Mouse (Mus musculus) heart, embryonic 11.5 days (tissue): ENCODE data around the gene Slc24a3. TPM values are rescaled to one million over a fixed set of nuclear protein-coding genes. Genes with fewer than 3 reads are reported as not detected.

Experiments used
- ATAC-seq: fragments of 200-750 bp; cut with Nextera tagmentation; replicated peaks from 2 replicates; pipeline ENCODE4 v1.8.0; 2017; ENCODE audit warnings: moderate library complexity; ENCODE audit not compliant: insufficient number of reproducible peaks, low FRiP score, low TSS enrichment
- H3K27ac ChIP-seq: fragments of 300-500 bp; sonication (generic); 2 replicates; pipeline ENCODE4 v1.5.1; 2014; ENCODE audit warnings: mild to moderate bottlenecking, low read depth, low read length
- H3K27me3 ChIP-seq: fragments of 300-500 bp; sonication (generic); 2 replicates; pipeline ENCODE4 v1.6.1; 2014; ENCODE audit warnings: mild to moderate bottlenecking, low read length, mixed read lengths; ENCODE audit not compliant: control insufficient read depth, insufficient read depth
- H3K36me3 ChIP-seq: fragments of 300-500 bp; sonication (generic); 2 replicates; pipeline ENCODE4 v1.6.1; 2014; ENCODE audit warnings: mild to moderate bottlenecking, low read length, moderate library complexity, mixed read lengths; ENCODE audit not compliant: control insufficient read depth, insufficient read depth
- H3K4me1 ChIP-seq: fragments of 300-500 bp; sonication (generic); 2 replicates; pipeline ENCODE4 v1.6.1; 2014; ENCODE audit warnings: low read length; ENCODE audit not compliant: control insufficient read depth, insufficient read depth
- H3K4me2 ChIP-seq: fragments of 300-500 bp; sonication (generic); 2 replicates; pipeline ENCODE4 v1.6.1; 2014; ENCODE audit warnings: mild to moderate bottlenecking, moderate library complexity
- H3K4me3 ChIP-seq: fragments of 300-500 bp; sonication (generic); 2 replicates; pipeline ENCODE4 v1.5.1; 2014; ENCODE audit warnings: low read depth, low read length
- H3K9ac ChIP-seq: fragments of 300-500 bp; sonication (generic); 2 replicates; pipeline ENCODE4 v1.6.1; 2014; ENCODE audit warnings: mild to moderate bottlenecking, low read depth, low read length, moderate library complexity
- H3K9me3 ChIP-seq: fragments of 300-500 bp; sonication (generic); replicated peaks from 2 replicates; pipeline ENCODE4 v1.6.1; 2016; ENCODE audit warnings: low read length; ENCODE audit not compliant: control insufficient read depth
- WGBS: fragments of 180-500 bp; shearing (Covaris S2); extraction: QIAGEN DNeasy Blood & Tissue Kit; methylation state at CpG from one replicate; pipeline ENCODE4 v1.1.7; 2014; ENCODE audit not compliant: insufficient replicate concordance; 5-methylcytosine and 5-hydroxymethylcytosine counted together
- polyA plus RNA-seq: library from polyadenylated mRNA; unstranded; fragments of >200 nt; fragmentation: Nextera tagmentation; extraction: Ambion mirVana; gene quantifications from 2 replicates; pipeline ENCODE4 v1.2.1, GENCODE M21; 2014

The Slc24a3 gene
- polyA plus RNA-seq, 1 experiment from 2014 or later, result 1.7 TPM

DNA sequence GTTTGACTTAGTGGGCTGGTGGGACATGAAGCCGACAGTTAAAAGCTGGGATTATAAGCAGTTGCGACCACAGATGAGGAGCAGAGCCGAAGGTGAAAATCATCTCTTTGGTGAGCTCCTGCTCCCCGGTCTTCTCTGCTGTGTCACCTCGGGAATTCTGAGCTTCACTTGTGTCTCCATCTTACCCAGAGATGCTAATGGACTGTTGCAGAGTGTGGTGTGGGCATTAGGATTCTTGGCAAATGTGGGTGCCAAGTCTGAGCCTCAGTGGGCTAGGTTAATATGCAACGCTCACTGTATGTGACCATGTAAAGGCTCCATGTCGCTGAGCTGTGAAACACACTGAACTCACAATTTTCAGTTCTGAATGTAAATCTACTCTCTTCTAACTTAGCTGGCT, 7.5 kb downstream of the Slc24a3 start:
- no peaks in the 10 kb centered on the region for H3K36me3 ChIP-seq
- 77% methylated on average over 7 of the region's 7 CpGs for WGBS
- H3K4me3 ChIP-seq, result no peak overlapping the region
- no peaks in the 10 kb centered on the region for H3K9me3 ChIP-seq
- H3K9ac ChIP-seq, result no peak overlapping the region
- no peaks in the 10 kb centered on the region for H3K27me3 ChIP-seq
- no peak overlapping the region for H3K27ac ChIP-seq
- no peak overlapping the region for H3K4me2 ChIP-seq
- no peak for ATAC-seq
- no peaks in the 10 kb centered on the region for H3K4me1 ChIP-seq

DNA sequence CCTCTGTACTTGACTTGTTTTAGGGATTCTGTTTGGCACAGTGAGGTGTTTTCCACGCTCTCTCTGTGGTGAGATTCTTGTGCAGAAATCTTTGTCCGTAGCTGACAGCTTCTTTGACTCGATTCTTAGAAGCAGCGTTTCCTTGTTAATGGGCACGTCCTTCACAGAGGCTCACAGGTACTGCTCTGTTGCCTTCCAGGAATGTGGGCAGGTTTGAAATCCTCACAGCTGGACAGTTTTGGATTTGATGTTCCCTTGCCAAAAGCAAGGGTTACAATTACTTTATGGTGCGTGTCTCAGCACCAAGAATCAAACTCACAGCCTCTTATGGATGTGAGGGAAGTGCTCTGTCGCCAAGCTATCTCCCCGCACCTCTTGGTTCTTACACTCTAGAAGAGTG, 14.9 kb downstream of the Slc24a3 start:
- Histone ChIP-seq H3K36me3 (no peaks in the 10 kb centered on the region), H3K27ac (no peak overlapping the region), H3K9ac (no peak overlapping the region), H3K27me3 (no peaks in the 10 kb centered on the region), H3K4me3 (no peak overlapping the region), H3K4me2 (no peak overlapping the region), H3K9me3 (no peaks in the 10 kb centered on the region), H3K4me1 (no peaks in the 10 kb centered on the region)
- ATAC-seq, result no peak
- 74% methylated on average over 8 of the region's 8 CpGs for WGBS

DNA sequence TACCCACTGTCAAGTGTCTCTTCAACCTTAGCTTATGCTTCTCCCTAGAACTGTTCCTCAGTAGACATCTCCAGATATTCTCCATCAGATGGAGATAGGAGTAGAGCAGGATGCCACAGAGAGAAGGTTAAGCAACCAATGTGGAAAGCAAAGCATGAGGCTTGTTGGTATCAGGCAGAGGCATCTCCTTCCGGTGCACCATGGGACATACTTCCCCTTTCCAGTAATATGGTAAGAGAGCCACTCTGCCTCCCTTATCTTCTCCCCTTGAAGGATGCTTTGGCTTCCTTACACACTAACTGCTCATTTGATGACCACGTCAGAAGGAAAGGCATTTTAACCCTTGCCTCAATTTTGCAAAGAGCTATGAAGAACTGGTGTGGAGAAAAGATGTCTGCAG, 21.3 kb downstream of the Slc24a3 start:
- Histone ChIP-seq H3K9me3 (no peaks in the 10 kb centered on the region), H3K4me1 (no peaks in the 10 kb centered on the region), H3K27me3 (no peaks in the 10 kb centered on the region), H3K36me3 (no peaks in the 10 kb centered on the region), H3K27ac (no peak overlapping the region), H3K4me2 (no peak overlapping the region), H3K4me3 (no peak overlapping the region), H3K9ac (no peak overlapping the region)
- no peak for ATAC-seq
- WGBS, result 66% methylated on average over 2 of the region's 2 CpGs

DNA sequence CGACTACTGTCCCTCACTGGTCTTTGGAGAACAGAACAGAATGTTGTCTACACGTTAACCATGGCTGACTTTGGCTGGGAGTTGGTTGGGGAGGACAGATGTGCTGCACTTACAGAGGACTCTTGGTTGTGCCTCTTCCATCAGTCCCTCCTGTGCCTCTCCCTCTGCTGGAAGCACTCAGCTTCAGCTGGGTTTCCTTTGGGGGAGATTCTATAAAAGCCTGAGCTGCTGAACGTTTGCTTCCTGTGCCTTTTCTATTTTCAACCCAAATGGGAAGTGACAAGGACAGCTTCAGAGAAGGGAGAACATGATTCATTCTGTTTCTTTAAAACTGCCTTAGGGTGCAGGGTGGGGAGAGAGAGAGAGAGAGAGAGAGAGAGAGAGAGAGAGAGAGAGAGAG, 28.5 kb downstream of the Slc24a3 start:
- H3K27me3 ChIP-seq, result no peaks in the 10 kb centered on the region
- WGBS, result 61% methylated on average over 3 of the region's 3 CpGs
- no peak overlapping the region for H3K27ac ChIP-seq
- H3K9me3 ChIP-seq, result no peaks in the 10 kb centered on the region
- H3K4me3 ChIP-seq, result no peak overlapping the region
- no peak for ATAC-seq
- no peak overlapping the region for H3K4me2 ChIP-seq
- H3K4me1 ChIP-seq, result no peaks in the 10 kb centered on the region
- no peaks in the 10 kb centered on the region for H3K36me3 ChIP-seq
- H3K9ac ChIP-seq, result no peak overlapping the region

DNA sequence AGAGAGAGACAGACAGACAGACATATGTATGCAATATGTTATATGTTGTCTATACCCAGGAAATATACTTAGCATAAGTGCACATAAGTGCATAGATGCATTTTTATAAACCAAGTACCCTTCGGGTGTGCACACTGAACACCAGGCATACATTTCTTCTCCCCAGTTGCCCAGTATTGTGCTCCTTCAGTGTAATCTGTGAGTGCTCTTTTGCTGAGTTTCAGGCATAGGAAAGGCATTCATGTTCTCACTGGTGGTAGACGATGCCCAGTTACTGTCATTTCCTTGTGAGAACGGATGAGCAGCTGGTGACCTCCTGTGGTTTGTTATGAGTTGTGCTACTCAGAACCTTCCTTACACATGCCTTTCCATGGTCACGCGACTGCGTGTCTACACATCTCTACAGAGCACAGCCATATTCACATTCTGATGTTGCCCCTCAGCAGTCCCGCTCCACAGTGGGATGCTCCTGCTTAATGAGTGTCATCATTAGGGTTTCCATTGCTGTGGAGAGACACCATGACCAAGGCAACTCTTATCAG, 29.0 kb downstream of the Slc24a3 start:
- Histone ChIP-seq H3K4me2 (no peak overlapping the region), H3K4me1 (no peaks in the 10 kb centered on the region), H3K4me3 (no peak overlapping the region), H3K36me3 (no peaks in the 10 kb centered on the region), H3K27me3 (no peaks in the 10 kb centered on the region), H3K9ac (no peak overlapping the region), H3K9me3 (no peaks in the 10 kb centered on the region), H3K27ac (no peak overlapping the region)
- no peak for ATAC-seq
- WGBS, result 83% methylated on average over 7 of the region's 7 CpGs

DNA sequence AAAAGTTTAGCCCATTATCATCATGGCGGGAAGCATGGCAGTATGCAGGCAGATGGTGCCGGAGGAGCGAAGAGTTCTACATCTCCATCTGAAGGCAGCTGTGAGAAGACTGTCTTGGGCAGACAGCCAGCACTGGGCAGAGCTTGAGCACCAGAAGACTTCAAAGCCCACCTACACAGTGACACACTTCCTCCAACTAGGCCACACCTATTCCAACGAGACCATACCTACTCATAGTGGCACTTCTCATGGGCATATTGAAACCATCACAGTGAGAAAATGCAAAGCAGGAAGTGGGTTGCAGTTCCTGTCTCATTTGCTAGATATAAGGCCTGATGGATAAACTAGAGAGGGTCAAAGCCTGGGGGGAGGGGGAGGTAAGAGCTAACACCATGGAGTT, 29.5 kb downstream of the Slc24a3 start:
- WGBS, result 83% methylated on average over 4 of the region's 4 CpGs
- ATAC-seq, result no peak
- H3K4me2 ChIP-seq, result no peak overlapping the region
- H3K27me3 ChIP-seq, result no peaks in the 10 kb centered on the region
- no peaks in the 10 kb centered on the region for H3K9me3 ChIP-seq
- no peaks in the 10 kb centered on the region for H3K36me3 ChIP-seq
- H3K9ac ChIP-seq, result no peak overlapping the region
- no peaks in the 10 kb centered on the region for H3K4me1 ChIP-seq
- no peak overlapping the region for H3K4me3 ChIP-seq
- no peak overlapping the region for H3K27ac ChIP-seq

DNA sequence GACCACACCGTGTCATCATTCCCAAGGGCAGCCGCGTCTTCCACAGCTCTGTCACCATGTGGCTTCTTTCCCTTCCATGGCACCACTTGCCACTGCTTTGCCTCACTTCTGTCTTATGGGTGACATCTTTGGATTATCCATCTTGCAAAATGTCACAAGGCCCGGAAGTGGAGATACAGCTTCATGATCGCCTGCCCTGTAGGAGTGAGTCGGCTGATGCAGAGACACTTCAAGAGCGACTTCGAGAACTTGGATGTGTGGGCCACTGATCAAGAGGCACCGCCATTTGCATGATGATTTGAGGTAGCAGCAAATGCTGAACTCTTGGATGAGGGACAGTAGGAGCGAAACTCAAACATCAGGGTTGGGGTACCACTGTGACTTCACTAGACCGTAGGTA, 46.0 kb downstream of the Slc24a3 start:
- H3K27me3 ChIP-seq, result no peaks in the 10 kb centered on the region
- WGBS, result 90% methylated on average over 11 of the region's 11 CpGs
- no peak for ATAC-seq
- no peak overlapping the region for H3K4me2 ChIP-seq
- H3K27ac ChIP-seq, result no peak overlapping the region
- no peaks in the 10 kb centered on the region for H3K4me1 ChIP-seq
- H3K36me3 ChIP-seq, result no peaks in the 10 kb centered on the region
- no peaks in the 10 kb centered on the region for H3K9me3 ChIP-seq
- H3K9ac ChIP-seq, result no peak overlapping the region
- no peak overlapping the region for H3K4me3 ChIP-seq

DNA sequence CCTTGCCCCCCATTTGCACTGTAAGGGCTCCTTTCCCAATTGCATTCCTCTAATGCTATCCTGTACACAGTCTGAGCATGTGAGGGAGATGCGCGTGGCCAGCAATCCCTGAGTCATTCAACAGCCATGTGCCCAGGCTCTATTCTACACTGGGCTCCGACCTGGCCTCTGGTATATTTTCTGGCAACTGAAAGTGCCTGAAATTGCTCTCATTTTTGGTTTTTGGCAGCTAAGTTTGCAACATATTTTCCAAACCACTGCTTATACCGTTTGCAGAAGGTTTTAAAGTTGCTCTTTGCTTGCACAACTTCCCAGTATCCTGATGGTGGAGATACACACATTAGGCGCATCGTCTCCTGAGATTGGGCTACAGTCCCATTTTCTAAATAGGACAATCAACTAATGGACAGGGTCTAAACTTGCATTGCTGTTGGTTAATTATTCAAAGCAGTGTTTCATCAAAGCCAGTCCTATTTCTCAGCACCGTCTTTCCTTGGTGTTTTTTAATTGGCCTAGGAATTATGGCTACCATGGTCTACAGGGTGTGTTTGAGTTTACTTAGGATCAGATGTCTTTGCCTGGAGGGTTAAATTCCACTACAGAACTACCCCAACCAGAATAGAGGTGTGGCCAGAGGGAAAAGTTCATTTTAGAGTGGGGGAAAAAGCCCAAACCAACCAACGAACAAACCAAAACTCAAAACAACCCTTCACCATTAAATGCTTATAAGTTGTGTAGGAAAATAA, 46.7 kb downstream of the Slc24a3 start:
- no peak overlapping the region for H3K4me3 ChIP-seq
- no peak overlapping the region for H3K9ac ChIP-seq
- H3K4me1 ChIP-seq, result no peaks in the 10 kb centered on the region
- no peak overlapping the region for H3K27ac ChIP-seq
- H3K4me2 ChIP-seq, result no peak overlapping the region
- 84% methylated on average over 8 of the region's 8 CpGs for WGBS
- no peak for ATAC-seq
- H3K9me3 ChIP-seq, result no peaks in the 10 kb centered on the region
- no peaks in the 10 kb centered on the region for H3K27me3 ChIP-seq
- no peaks in the 10 kb centered on the region for H3K36me3 ChIP-seq

DNA sequence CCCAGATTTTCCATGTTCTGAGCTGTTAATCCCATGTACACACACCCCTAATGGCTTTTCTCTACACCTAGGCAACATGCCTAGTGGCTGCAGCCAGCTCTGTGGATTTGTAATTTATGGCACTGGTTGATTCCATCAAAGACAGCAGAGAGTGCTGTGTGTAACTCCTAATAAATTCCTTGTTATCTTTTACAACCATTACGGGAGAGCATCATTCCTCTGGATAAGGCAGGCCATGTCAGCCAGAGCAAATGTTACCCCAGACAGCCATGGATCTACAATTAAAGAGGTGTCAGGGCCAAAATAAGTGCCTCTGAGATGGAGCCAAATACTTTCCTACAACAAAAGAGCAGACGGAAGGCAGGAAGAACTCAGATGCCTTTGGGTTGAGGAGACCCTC, 49.0 kb downstream of the Slc24a3 start:
- Histone ChIP-seq H3K4me2 (no peak overlapping the region), H3K27ac (no peak overlapping the region), H3K36me3 (no peaks in the 10 kb centered on the region), H3K4me1 (no peaks in the 10 kb centered on the region), H3K9ac (no peak overlapping the region), H3K4me3 (no peak overlapping the region), H3K27me3 (no peaks in the 10 kb centered on the region), H3K9me3 (no peaks in the 10 kb centered on the region)
- no peak for ATAC-seq
- 60% methylated on average over 2 of the region's 2 CpGs for WGBS
